Mouse (Mus musculus) stomach, embryonic 15.5 days (tissue): Measurements from ENCODE around the gene Olfr1489. TPM values are rescaled to one million over a fixed set of nuclear protein-coding genes. Genes with fewer than 3 reads are reported as not detected.
"Not testable (repeated sequence)": the region's sequence is repeated elsewhere in the genome, so short reads cannot be mapped to it uniquely, and the experiment has no call there.

Experiments used
- ATAC-seq: fragments of 200-750 bp; cut with Nextera tagmentation; 2 replicates; pipeline ENCODE4 v1.8.0; 2017; ENCODE audit warnings: low read depth, moderate number of reproducible peaks, moderate TSS enrichment; ENCODE audit not compliant: insufficient read depth, low FRiP score
- H3K27ac ChIP-seq: fragments of 300-500 bp; sonication (generic); 2 replicates; pipeline ENCODE4 v1.5.1; 2015; ENCODE audit warnings: mild to moderate bottlenecking, inconsistent platforms
- H3K27me3 ChIP-seq: fragments of 300-500 bp; sonication (generic); replicated peaks from 2 replicates; pipeline ENCODE4 v1.6.1; 2015; ENCODE audit warnings: inconsistent platforms
- H3K36me3 ChIP-seq: fragments of 300-500 bp; sonication (generic); 2 replicates; pipeline ENCODE4 v1.6.1; 2015; ENCODE audit warnings: inconsistent platforms
- H3K4me1 ChIP-seq: fragments of 300-500 bp; sonication (generic); 2 replicates; pipeline ENCODE4 v1.6.1; 2015; ENCODE audit warnings: inconsistent platforms
- H3K4me2 ChIP-seq: fragments of 300-500 bp; sonication (generic); 2 replicates; pipeline ENCODE4 v1.6.1; 2015; ENCODE audit warnings: mild to moderate bottlenecking, inconsistent platforms
- H3K4me3 ChIP-seq: fragments of 300-500 bp; sonication (generic); replicated peaks from 2 replicates; pipeline ENCODE4 v1.5.1; 2015; ENCODE audit warnings: inconsistent platforms
- H3K9ac ChIP-seq: fragments of 300-500 bp; sonication (generic); 2 replicates; pipeline ENCODE4 v1.6.1; 2015; ENCODE audit warnings: inconsistent platforms
- H3K9me3 ChIP-seq: fragments of 300-500 bp; sonication (generic); 2 replicates; pipeline ENCODE4 v1.6.1; 2016; ENCODE audit warnings: inconsistent platforms
- WGBS: fragments of 180-500 bp; shearing (Covaris S2); methylation state at CpG from one replicate; pipeline ENCODE4 v1.1.7; 2015; 5-methylcytosine and 5-hydroxymethylcytosine counted together
- microRNA-seq: library from miRNA; unstranded; fragments of <30 nt; microRNA quantifications from one replicate; pipeline ENCODE4, GENCODE M21; 2016
- polyA plus RNA-seq: library from polyadenylated mRNA; unstranded; fragments of >200 nt; fragmentation: Nextera tagmentation; extraction: Ambion mirVana; gene quantifications from 2 replicates; pipeline ENCODE4 v1.2.1, GENCODE M21; 2015

Olfr1489 gene
- polyA plus RNA-seq, result not detected in 2 replicates

DNA sequence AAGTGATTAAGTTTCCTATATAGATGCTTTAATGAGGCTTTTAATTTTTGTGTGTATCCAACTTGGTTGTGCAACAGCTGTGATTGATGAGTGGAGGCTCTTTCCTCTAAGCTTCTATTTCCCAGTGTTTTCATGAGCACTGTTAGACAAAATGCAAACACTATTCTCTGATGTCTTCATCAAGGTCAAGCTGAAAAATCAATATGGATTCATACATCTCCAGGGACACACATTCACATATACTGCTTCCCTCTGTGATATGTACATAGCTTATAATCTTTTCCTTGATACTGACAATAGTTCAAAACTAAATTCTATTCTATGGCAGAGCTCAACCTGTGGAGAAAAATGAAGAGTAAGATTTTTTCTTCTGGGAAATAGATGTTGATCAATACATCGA, at the start of gene Olfr1489:
Gene Olfr1489 (plus strand): TSS at position 301 of the 400 bp plus-strand sequence.
- Histone ChIP-seq H3K9ac (no peak within 1 kb of the TSS), H3K27me3 (no peaks in the 10 kb centered on the region), H3K4me2 (no peak within 1 kb of the TSS), H3K27ac (no peak within 1 kb of the TSS), H3K4me3 (no peak within 1 kb of the TSS), H3K9me3 (no peaks in the 10 kb centered on the region), H3K36me3 (no peaks in the 10 kb centered on the region), H3K4me1 (no peaks in the 10 kb centered on the region)
- ATAC-seq, result no peak
- 80% methylated on average over 1 of the region's 1 CpGs for WGBS

DNA sequence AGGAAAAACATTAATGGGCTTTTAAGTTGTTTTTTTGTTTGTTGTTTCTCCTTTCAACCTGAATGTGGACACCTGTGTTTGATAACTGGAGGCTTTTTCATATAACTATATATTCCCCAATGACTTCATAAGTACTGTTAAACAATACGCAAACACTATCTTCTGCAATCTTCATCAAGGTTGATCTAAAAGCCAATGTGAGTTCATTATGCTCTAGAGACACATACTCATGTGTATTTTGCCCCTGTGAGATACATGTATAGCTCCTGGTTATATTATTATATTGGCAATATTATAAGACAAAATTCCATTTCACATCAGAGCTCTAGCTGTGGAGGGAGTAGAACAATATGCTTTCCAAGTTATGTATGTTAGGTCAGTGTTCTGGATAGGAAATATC, 48.2 kb upstream of the Olfr1489 start, which contains the start of gene Olfr1484:
Gene Olfr1484 (plus strand): TSS at position 301 of the 400 bp plus-strand sequence.
- 92% methylated on average over 1 of the region's 1 CpGs for WGBS
- no peaks in the 10 kb centered on the region for H3K27me3 ChIP-seq
- no peak within 1 kb of the TSS for H3K9ac ChIP-seq
- no peaks in the 10 kb centered on the region for H3K9me3 ChIP-seq
- no peak for ATAC-seq
- no peaks in the 10 kb centered on the region for H3K4me1 ChIP-seq
- H3K36me3 ChIP-seq, result no peaks in the 10 kb centered on the region
- H3K4me2 ChIP-seq, result no peak within 1 kb of the TSS
- no peak within 1 kb of the TSS for H3K4me3 ChIP-seq
- no peak within 1 kb of the TSS for H3K27ac ChIP-seq

DNA sequence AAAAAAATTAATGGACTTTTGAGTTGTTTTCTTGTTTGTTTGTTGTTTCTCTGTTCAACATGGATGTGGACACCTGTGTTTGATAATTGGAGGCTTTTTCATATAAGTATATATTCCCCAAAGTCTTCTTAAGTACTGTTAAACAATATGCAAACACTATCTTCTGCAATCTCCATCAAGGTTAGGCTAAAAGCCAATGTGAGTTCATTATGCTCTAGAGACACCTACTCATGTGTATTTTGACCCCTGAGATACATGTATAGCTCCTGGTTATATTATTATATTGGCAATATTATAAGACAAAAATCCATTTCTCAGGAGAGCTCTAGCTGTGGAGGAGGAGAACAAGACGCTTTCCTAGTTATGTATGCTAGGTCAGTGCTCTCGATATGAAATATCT, 14.3 kb upstream of the Olfr1489 start, which contains the start of gene Olfr1487:
Gene Olfr1487 (plus strand): TSS at position 301 of the 400 bp plus-strand sequence.
- not testable (repeated sequence) for H3K36me3 ChIP-seq, ATAC-seq, H3K4me2 ChIP-seq, H3K4me3 ChIP-seq, H3K4me1 ChIP-seq, H3K9me3 ChIP-seq, H3K9ac ChIP-seq, H3K27ac ChIP-seq, H3K27me3 ChIP-seq
- WGBS, result 77% methylated on average over 2 of the region's 2 CpGs

DNA sequence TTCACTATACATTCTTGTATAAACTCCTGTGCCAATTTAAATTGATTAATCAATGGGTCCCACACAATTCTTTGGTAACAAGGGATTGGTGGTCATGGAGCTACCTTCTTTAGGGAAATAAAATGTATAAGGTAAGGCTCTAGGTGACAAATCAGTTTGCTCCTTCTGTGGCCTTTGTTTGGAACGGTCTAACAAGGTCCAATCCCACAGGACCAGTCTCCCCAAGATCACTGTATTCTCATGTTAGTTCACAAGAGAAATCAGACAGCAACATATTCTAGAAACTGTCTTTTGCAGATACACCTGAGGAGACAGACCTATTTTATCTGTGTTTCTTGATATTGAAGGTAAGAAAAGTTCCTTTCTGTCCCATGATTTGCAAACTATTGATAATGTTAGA, 19.4 kb downstream of the Olfr1489 start, which contains the start of gene Olfr1490:
Gene Olfr1490 (plus strand): TSS at position 301 of the 400 bp plus-strand sequence.
- no peaks in the 10 kb centered on the region for H3K9me3 ChIP-seq
- no peak for ATAC-seq
- no peaks in the 10 kb centered on the region for H3K4me1 ChIP-seq
- no peaks in the 10 kb centered on the region for H3K36me3 ChIP-seq
- no peak within 1 kb of the TSS for H3K4me2 ChIP-seq
- no peaks in the 10 kb centered on the region for H3K27me3 ChIP-seq
- H3K27ac ChIP-seq, result no peak within 1 kb of the TSS
- H3K4me3 ChIP-seq, result no peak within 1 kb of the TSS
- WGBS, result 62% methylated on average over 1 of the region's 1 CpGs
- no peak within 1 kb of the TSS for H3K9ac ChIP-seq

Small RNA genes within 50 kb of the gene (microRNA-seq; reads per million reads assigned to microRNA genes)
- gene Gm22323 (not detected), gene Gm23931 (not detected)

Other genes with a start within 250 kb of the Olfr1489 start
- gene Olfr1469, start 223.8 kb upstream of the Olfr1489 start, polyA plus RNA-seq, result not detected in 2 replicates
- gene Olfr1471, start 188.2 kb upstream of the Olfr1489 start, polyA plus RNA-seq, result not detected in 2 replicates
- gene Olfr1472, start 175.5 kb upstream of the Olfr1489 start, polyA plus RNA-seq, result not detected in 2 replicates
- gene Olfr1474, start 162.1 kb upstream of the Olfr1489 start, polyA plus RNA-seq, result not detected in 2 replicates
- not detected in 2 replicates for gene Olfr1475, start 151.4 kb upstream of the Olfr1489 start, polyA plus RNA-seq
- not detected in 2 replicates for gene Olfr1477, start 131.1 kb upstream of the Olfr1489 start, polyA plus RNA-seq
- gene Olfr1480, start 103.7 kb upstream of the Olfr1489 start, polyA plus RNA-seq, result not detected in 2 replicates
- gene Olfr1484, start 48.1 kb upstream of the Olfr1489 start, polyA plus RNA-seq, result not detected in 2 replicates
- not detected in 2 replicates for gene Olfr1487, start 14.2 kb upstream of the Olfr1489 start, polyA plus RNA-seq
- not detected in 2 replicates for gene Olfr1490, start 19.5 kb downstream of the Olfr1489 start, polyA plus RNA-seq
- not detected in 2 replicates for gene Olfr1491, start 65.6 kb downstream of the Olfr1489 start, polyA plus RNA-seq
- not detected in 2 replicates for gene Olfr1493-ps1, start 91.7 kb downstream of the Olfr1489 start, polyA plus RNA-seq
- not detected in 2 replicates for gene Olfr1494, start 108.1 kb downstream of the Olfr1489 start, polyA plus RNA-seq
- gene Olfr1495, start 133.0 kb downstream of the Olfr1489 start, polyA plus RNA-seq, result not detected in 2 replicates
- gene Olfr1496, start 146.3 kb downstream of the Olfr1489 start, polyA plus RNA-seq, result not detected in 2 replicates
- not detected in 2 replicates for gene Olfr1497, start 166.6 kb downstream of the Olfr1489 start, polyA plus RNA-seq
- not detected in 2 replicates for gene Olfr1499, start 187.8 kb downstream of the Olfr1489 start, polyA plus RNA-seq
- not detected in 2 replicates for gene Olfr1500, start 198.9 kb downstream of the Olfr1489 start, polyA plus RNA-seq
- gene Olfr1501, start 219.1 kb downstream of the Olfr1489 start, polyA plus RNA-seq, result not detected in 2 replicates
- gene Olfr1502, start 230.2 kb downstream of the Olfr1489 start, polyA plus RNA-seq, result not detected in 2 replicates